ENCODE assay signal across 11 mouse cellular contexts in genomic region chr11:118792916-118793638, GRCm38 (mm10).
A peak's percentile ranks its signal among the peaks of the same experiment; 100 is the strongest.
DNase-seq lines count a peak whose midpoint lies in the region; ATAC-seq lines count a peak whose summit lies in the region.
"Had no signal": no experiment of that assay in that cellular context is flagged by ENCODE, and none has a peak within 500 bp of the region (broad histone marks: within the 10 kb centered on the region; RNA-seq: fewer than 3 reads in every experiment).

No protein-coding gene starts in this region.

- H3K9me3 ChIP-seq in forebrain, embryonic 16.5 days (ENCODE audit: control insufficient read depth, low read length): peaks cover under 1% of the 10 kb centered on the region; the same call in 1 of the 2 replicates
- no peaks in the 10 kb centered on the region for H3K9me3 ChIP-seq in limb, embryonic 10.5 days (replicated peaks)
- no peaks in the 10 kb centered on the region for H3K9me3 ChIP-seq in heart, embryonic 11.5 days (replicated peaks; ENCODE audit: control insufficient read depth, low read length)

- no peaks in the 10 kb centered on the region for H3K27me3 ChIP-seq in forebrain, embryonic 16.5 days (replicated peaks; ENCODE audit: control insufficient read depth, insufficient read depth, low read length)
- H3K27me3 ChIP-seq in limb, embryonic 10.5 days (ENCODE audit: low read depth, poor library complexity, severe bottlenecking): no peaks in the 10 kb centered on the region
- peaks cover 2% of the 10 kb centered on the region; the same call in 1 of the 2 replicates for H3K27me3 ChIP-seq in heart, embryonic 11.5 days (ENCODE audit: control insufficient read depth, insufficient read depth, low read length)

- peak; percentile 78 for ATAC-seq in forebrain, embryonic 16.5 days
- ATAC-seq in erythroblast, adult 5-6 weeks (replicated peaks; ENCODE audit: low FRiP score, poor library complexity, severe bottlenecking): no peak
- no peak for ATAC-seq in heart, embryonic 11.5 days (replicated peaks; ENCODE audit: insufficient number of reproducible peaks, low FRiP score, low TSS enrichment)

- H3K4me1 ChIP-seq in forebrain, embryonic 16.5 days (replicated peaks; ENCODE audit: control insufficient read depth, insufficient read depth, low read length): peaks cover 49% of the 10 kb centered on the region
- peaks cover 41% of the 10 kb centered on the region for H3K4me1 ChIP-seq in limb, embryonic 10.5 days
- H3K4me1 ChIP-seq in heart, embryonic 11.5 days (ENCODE audit: control insufficient read depth, insufficient read depth, low read length): 0 out of 2 replicates have a peak, but pooled peaks cover 5% of the 10 kb centered on the region

- peak overlapping the region; percentile 96 for H3K27ac ChIP-seq in forebrain, embryonic 16.5 days (ENCODE audit: low read length)
- peak overlapping the region; percentile 12; the same call in 1 of the 2 replicates for H3K27ac ChIP-seq in limb, embryonic 10.5 days
- no peak overlapping the region for H3K27ac ChIP-seq in heart, embryonic 11.5 days (ENCODE audit: low read depth, low read length)
- H3K27ac ChIP-seq: kidney, postnatal 0 days; liver, embryonic 14.5 days had no signal

- peak overlapping the region; percentile 23 for H3K9ac ChIP-seq in forebrain, embryonic 16.5 days (replicated peaks; ENCODE audit: low read depth, low read length)
- H3K9ac ChIP-seq in heart, embryonic 11.5 days (ENCODE audit: low read depth, low read length): no peak overlapping the region
- H3K9ac ChIP-seq: liver, embryonic 14.5 days had no signal

- WGBS in forebrain, embryonic 16.5 days: 18% methylated on average over 10 of the region's 10 CpGs
- WGBS in limb, embryonic 10.5 days: 83% methylated on average over 10 of the region's 10 CpGs
- 72% methylated on average over 10 of the region's 10 CpGs for WGBS in heart, embryonic 11.5 days (ENCODE audit: insufficient replicate concordance)

- H3K4me2 ChIP-seq in forebrain, embryonic 16.5 days (ENCODE audit: low read length): peak overlapping the region; percentile 10
- H3K4me2 ChIP-seq in heart, embryonic 11.5 days: no peak overlapping the region

- no peaks in the 10 kb centered on the region for H3K36me3 ChIP-seq in forebrain, embryonic 16.5 days (ENCODE audit: control insufficient read depth, insufficient read depth)
- H3K36me3 ChIP-seq in limb, embryonic 10.5 days: no peaks in the 10 kb centered on the region
- H3K36me3 ChIP-seq in heart, embryonic 11.5 days (ENCODE audit: control insufficient read depth, insufficient read depth, low read length): no peaks in the 10 kb centered on the region

- H3K4me3 ChIP-seq in forebrain, embryonic 16.5 days (replicated peaks; ENCODE audit: low read length): no peak overlapping the region
- H3K4me3 ChIP-seq in limb, embryonic 10.5 days: no peak overlapping the region
- no peak overlapping the region for H3K4me3 ChIP-seq in heart, embryonic 11.5 days (ENCODE audit: low read depth, low read length)

- peak; percentile 88 for DNase-seq in brain, adult 2 months (ENCODE audit: low read depth, low spot score)
- DNase-seq in cerebellum, adult 8-10 months: peak; percentile 67
- DNase-seq in limb, embryonic 10.5 days (ENCODE audit: low spot score): no peak
- DNase-seq in urinary bladder, postnatal 4 days (ENCODE audit: low spot score in 2 of 2): no peak
- DNase-seq in kidney, adult 11 months: no peak
- DNase-seq: thymus, adult 18-20 months had no signal

Comparison
In these comparisons a context has a peak if more than half of its experiments do, and no peak if none do; other contexts are left out.
1. DNase-seq: peak in brain, adult 2 months (single experiment) and cerebellum, adult 8-10 months (single experiment); none in limb, embryonic 10.5 days (single experiment), urinary bladder, postnatal 4 days (0 of 2) and kidney, adult 11 months (single experiment).